Mouse (Mus musculus) limb, embryonic 11.5 days (tissue): ENCODE data around the gene Cplx2. TPM values are rescaled to one million over a fixed set of nuclear protein-coding genes. Genes with fewer than 3 reads are reported as not detected.

Source experiments
- ATAC-seq: fragments of 200-750 bp; cut with Nextera tagmentation; 2 replicates; pipeline ENCODE4 v1.8.0; 2017; ENCODE audit warnings: low read depth; ENCODE audit not compliant: insufficient number of reproducible peaks, low FRiP score, low TSS enrichment
- DNase-seq: peaks from one replicate; pipeline ENCODE4 v3.0.0-alpha.2; 2015; ENCODE audit warnings: low spot score
- H3K27ac ChIP-seq: fragments of 300-500 bp; sonication (generic); replicated peaks from 2 replicates; pipeline ENCODE4 v1.5.1; 2014; ENCODE audit warnings: low read depth, mild to moderate bottlenecking, low read length
- H3K27me3 ChIP-seq: fragments of 300-500 bp; sonication (generic); 2 replicates; pipeline ENCODE4 v1.6.1; 2014; ENCODE audit warnings: mild to moderate bottlenecking, low read length, mixed read lengths; ENCODE audit not compliant: control insufficient read depth, insufficient read depth
- H3K36me3 ChIP-seq: fragments of 300-500 bp; sonication (generic); 2 replicates; pipeline ENCODE4 v1.6.1; 2014; ENCODE audit warnings: mild to moderate bottlenecking, low read length, moderate library complexity, mixed read lengths; ENCODE audit not compliant: control insufficient read depth, insufficient read depth
- H3K4me1 ChIP-seq: fragments of 300-500 bp; sonication (generic); 2 replicates; pipeline ENCODE4 v1.6.1; 2014; ENCODE audit warnings: low read length, mixed read lengths; ENCODE audit not compliant: control insufficient read depth, insufficient read depth
- H3K4me2 ChIP-seq: fragments of 300-500 bp; sonication (generic); 2 replicates; pipeline ENCODE4 v1.6.1; 2014; ENCODE audit warnings: low read depth, mild to moderate bottlenecking, moderate library complexity; ENCODE audit not compliant: severe bottlenecking
- H3K4me3 ChIP-seq: fragments of 300-500 bp; sonication (generic); 2 replicates; pipeline ENCODE4 v1.5.1; 2014; ENCODE audit warnings: low read depth, low read length
- H3K9ac ChIP-seq: fragments of 300-500 bp; sonication (generic); 2 replicates; pipeline ENCODE4 v1.6.1; 2014; ENCODE audit warnings: mild to moderate bottlenecking, low read length
- H3K9me3 ChIP-seq: fragments of 300-500 bp; sonication (generic); 2 replicates; pipeline ENCODE4 v1.6.1; 2016; ENCODE audit warnings: low read length; ENCODE audit not compliant: control insufficient read depth
- WGBS: fragments of 180-500 bp; shearing (Covaris S2); extraction: QIAGEN DNeasy Blood & Tissue Kit; methylation state at CpG from one replicate; pipeline ENCODE4 v1.1.7; 2014; 5-methylcytosine and 5-hydroxymethylcytosine counted together
- polyA plus RNA-seq: library from polyadenylated mRNA; unstranded; fragments of >200 nt; fragmentation: Nextera tagmentation; extraction: Ambion mirVana; gene quantifications from 2 replicates; pipeline ENCODE4 v1.2.1, GENCODE M21; 2014

Cplx2 gene
- polyA plus RNA-seq, 1 experiment from 2014 or later, result 3.4 TPM

GRCm38 (mm10) chr13:54331825-54332675 lies 39.1 kb upstream of the Cplx2 start:
- WGBS, result 60% methylated on average over 22 of the region's 22 CpGs
- peak; percentile 69 for ATAC-seq
- Histone ChIP-seq H3K9ac (no peak overlapping the region), H3K4me3 (no peak overlapping the region), H3K27me3 (no peaks in the 10 kb centered on the region), H3K36me3 (no peaks in the 10 kb centered on the region), H3K4me1 (peaks cover 16% of the 10 kb centered on the region), H3K4me2 (no peak overlapping the region), H3K27ac (peak overlapping the region; percentile 72; the same call in 1 of the 2 replicates), H3K9me3 (no peaks in the 10 kb centered on the region)
- peak; percentile 76 for DNase-seq

GRCm38 (mm10) chr13:54332921-54333477 lies 38.1 kb upstream of the Cplx2 start:
- H3K4me3 ChIP-seq, result no peak overlapping the region
- peak overlapping the region; percentile 72 for H3K27ac ChIP-seq
- H3K27me3 ChIP-seq, result no peaks in the 10 kb centered on the region
- peaks cover 16% of the 10 kb centered on the region for H3K4me1 ChIP-seq
- ATAC-seq (no peak), DNase-seq (peak; percentile 44)
- no peak overlapping the region for H3K9ac ChIP-seq
- whole genome bisulfite sequencing, result 40% methylated on average over 8 of the region's 8 CpGs
- H3K36me3 ChIP-seq, result no peaks in the 10 kb centered on the region
- no peak overlapping the region for H3K4me2 ChIP-seq
- H3K9me3 ChIP-seq, result no peaks in the 10 kb centered on the region

- WGBS, result 65% methylated on average over 6 of the region's 6 CpGs
- H3K27me3 ChIP-seq, result no peaks in the 10 kb centered on the region
- DNase-seq, result no peak
- H3K4me1 ChIP-seq, result peaks cover 7% of the 10 kb centered on the region
- H3K4me3 ChIP-seq, result no peak overlapping the region
- H3K9ac ChIP-seq, result no peak overlapping the region
- ATAC-seq, result no peak
- no peaks in the 10 kb centered on the region for H3K9me3 ChIP-seq
- H3K27ac ChIP-seq, result no peak overlapping the region
- H3K4me2 ChIP-seq, result no peak overlapping the region
- no peaks in the 10 kb centered on the region for H3K36me3 ChIP-seq
Observed at GRCm38 (mm10) chr13:54337058-54337457, 34.1 kb upstream of the Cplx2 start.

- no peaks in the 10 kb centered on the region for H3K27me3 ChIP-seq
- H3K4me3 ChIP-seq, result no peak overlapping the region
- H3K27ac ChIP-seq, result no peak overlapping the region
- ATAC-seq (no peak), DNase-seq (no peak)
- H3K9me3 ChIP-seq, result no peaks in the 10 kb centered on the region
- H3K9ac ChIP-seq, result no peak overlapping the region
- H3K4me1 ChIP-seq, result peaks cover 5% of the 10 kb centered on the region
- no peaks in the 10 kb centered on the region for H3K36me3 ChIP-seq
- 89% methylated on average over 7 of the region's 7 CpGs for WGBS
- no peak overlapping the region for H3K4me2 ChIP-seq
Observed at GRCm38 (mm10) chr13:54337541-54337940, 33.6 kb upstream of the Cplx2 start.

DNA sequence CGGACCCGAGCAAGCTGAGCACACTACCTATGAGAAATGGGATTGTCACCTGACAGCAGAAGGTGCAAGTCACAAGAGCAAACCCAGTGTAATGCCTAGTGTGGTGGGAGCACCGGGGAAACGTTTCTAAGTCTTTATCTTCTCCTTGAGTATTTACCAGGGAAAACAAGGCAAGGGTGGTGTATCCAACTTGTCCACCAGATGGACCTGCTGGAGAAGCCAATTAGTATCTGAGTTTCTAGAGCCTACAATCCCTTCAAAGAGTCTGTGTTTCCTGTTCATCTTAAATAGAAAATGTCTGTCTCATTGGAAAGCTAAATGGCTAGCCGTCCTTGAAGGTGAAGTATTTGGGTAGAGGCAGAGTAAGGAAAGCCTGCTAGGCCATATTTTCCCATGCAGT lies 32.3 kb upstream of the Cplx2 start:
- H3K36me3 ChIP-seq, result no peaks in the 10 kb centered on the region
- no peak overlapping the region for H3K4me2 ChIP-seq
- ATAC-seq (no peak), DNase-seq (no peak)
- no peak overlapping the region for H3K27ac ChIP-seq
- H3K4me3 ChIP-seq, result no peak overlapping the region
- H3K4me1 ChIP-seq, result no peaks in the 10 kb centered on the region
- no peaks in the 10 kb centered on the region for H3K27me3 ChIP-seq
- WGBS, result 83% methylated on average over 5 of the region's 5 CpGs
- no peak overlapping the region for H3K9ac ChIP-seq
- H3K9me3 ChIP-seq, result no peaks in the 10 kb centered on the region

GRCm38 (mm10) chr13:54345885-54346647 lies 25.1 kb upstream of the Cplx2 start:
- DNase-seq (no peak), ATAC-seq (no peak)
- Histone ChIP-seq H3K9me3 (no peaks in the 10 kb centered on the region), H3K27ac (no peak overlapping the region), H3K4me2 (no peak overlapping the region), H3K27me3 (no peaks in the 10 kb centered on the region), H3K4me3 (no peak overlapping the region), H3K36me3 (no peaks in the 10 kb centered on the region), H3K9ac (no peak overlapping the region), H3K4me1 (no peaks in the 10 kb centered on the region)
- 86% methylated on average over 15 of the region's 15 CpGs for WGBS

GRCm38 (mm10) chr13:54348011-54348410 lies 23.1 kb upstream of the Cplx2 start:
- no peak overlapping the region for H3K4me2 ChIP-seq
- H3K27ac ChIP-seq, result no peak overlapping the region
- no peak for ATAC-seq
- no peak for DNase-seq
- H3K4me3 ChIP-seq, result no peak overlapping the region
- no peak overlapping the region for H3K9ac ChIP-seq
- H3K9me3 ChIP-seq, result no peaks in the 10 kb centered on the region
- no peaks in the 10 kb centered on the region for H3K36me3 ChIP-seq
- no peaks in the 10 kb centered on the region for H3K4me1 ChIP-seq
- no peaks in the 10 kb centered on the region for H3K27me3 ChIP-seq
- 70% methylated on average over 5 of the region's 5 CpGs for WGBS

DNA sequence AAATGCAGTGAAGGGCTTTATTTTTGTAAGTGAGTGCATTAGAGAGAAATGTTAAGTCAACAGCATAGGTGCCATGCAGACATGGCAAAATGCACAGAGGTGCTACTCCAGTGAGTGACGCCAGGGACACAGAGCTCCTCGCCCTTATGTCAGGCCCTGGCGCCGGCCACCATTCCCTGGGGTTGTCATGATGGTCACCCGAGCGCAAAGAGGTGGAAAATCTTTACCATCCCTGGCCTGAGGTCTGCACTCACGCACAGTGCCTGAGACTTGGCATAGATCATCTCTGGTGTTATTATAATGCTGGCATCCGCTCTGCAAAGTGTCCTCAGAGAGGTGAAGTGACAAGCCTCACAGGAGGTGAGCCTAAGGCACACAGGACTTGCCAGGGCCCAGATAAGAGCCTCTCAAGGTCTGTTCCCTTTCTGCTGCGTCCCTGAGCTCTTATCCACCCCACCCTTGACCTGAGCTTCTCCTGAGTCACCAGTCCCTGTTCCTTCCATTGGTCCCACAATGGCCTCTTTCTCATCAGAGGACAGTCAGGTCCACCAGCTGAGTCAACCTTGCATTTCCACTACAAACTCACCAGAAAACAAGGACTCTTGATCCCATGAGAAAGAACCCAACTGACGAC lies 21.9 kb upstream of the Cplx2 start:
- no peak for DNase-seq
- H3K36me3 ChIP-seq, result no peaks in the 10 kb centered on the region
- no peaks in the 10 kb centered on the region for H3K27me3 ChIP-seq
- H3K9ac ChIP-seq, result no peak overlapping the region
- no peaks in the 10 kb centered on the region for H3K9me3 ChIP-seq
- H3K4me1 ChIP-seq, result no peaks in the 10 kb centered on the region
- WGBS, result 87% methylated on average over 10 of the region's 10 CpGs
- H3K27ac ChIP-seq, result no peak overlapping the region
- no peak overlapping the region for H3K4me3 ChIP-seq
- no peak for ATAC-seq
- no peak overlapping the region for H3K4me2 ChIP-seq
